Mouse (Mus musculus) layer of hippocampus, postnatal 14 days (tissue): ENCODE results near the gene Ccdc121. TPM values are rescaled to one million over a fixed set of nuclear protein-coding genes. Genes with fewer than 3 reads are reported as not detected.
A peak's percentile ranks its signal among the peaks of the same experiment; 100 is the strongest.

Experiments
- DNase-seq, 2 experiments: peaks; one replicate each; pipeline ENCODE4 v3.0.0; 2021 to 2022; ENCODE audit warnings: low spot score in 2 of 2, mixed read lengths in 1 of 2
- long read RNA-seq, 2 experiments: library from polyadenylated mRNA; stranded (forward); transcript quantifications; one replicate each; pipeline ENCODE4 v2.0.0; 2021
- total RNA-seq, 2 experiments: library from RNA; stranded (reverse); gene quantifications; 2 replicates each; pipeline ENCODE4 v1.2.3; 2021

The Ccdc121 gene
- total RNA-seq = under 1 TPM; 0.58 to 0.69 TPM
- long read RNA-seq, experiment 1, partial matches to known transcripts = 0 of 1 reads
- long read RNA-seq, experiment 1, other reads (novel, unspliced or antisense) = 0 of 1 reads
- long read RNA-seq, experiment 2 = 0 reads

DNA sequence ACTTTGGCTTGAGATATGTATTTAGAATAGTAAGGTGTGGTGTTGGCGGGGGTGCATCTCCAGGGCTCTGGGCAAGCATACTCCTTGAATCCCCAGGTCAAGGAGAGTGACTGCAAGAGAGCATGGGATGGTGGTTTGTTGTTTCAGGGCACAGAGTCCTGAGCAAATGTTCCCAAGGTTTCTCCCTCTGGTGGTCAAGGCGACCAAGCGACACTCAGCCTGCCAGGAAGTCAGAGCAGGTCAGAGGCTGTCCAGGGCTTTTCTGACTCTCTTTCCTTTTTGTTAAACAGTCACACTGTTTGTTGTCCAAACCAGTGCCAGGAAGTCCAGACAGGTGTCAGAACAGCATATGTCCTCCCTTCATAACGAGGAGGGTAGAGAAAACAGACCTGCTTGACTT is at the start of gene Ccdc121:
Gene Ccdc121 (minus strand): TSS at position 145 of the 400 bp plus-strand sequence.
- no peak for DNase-seq

DNA sequence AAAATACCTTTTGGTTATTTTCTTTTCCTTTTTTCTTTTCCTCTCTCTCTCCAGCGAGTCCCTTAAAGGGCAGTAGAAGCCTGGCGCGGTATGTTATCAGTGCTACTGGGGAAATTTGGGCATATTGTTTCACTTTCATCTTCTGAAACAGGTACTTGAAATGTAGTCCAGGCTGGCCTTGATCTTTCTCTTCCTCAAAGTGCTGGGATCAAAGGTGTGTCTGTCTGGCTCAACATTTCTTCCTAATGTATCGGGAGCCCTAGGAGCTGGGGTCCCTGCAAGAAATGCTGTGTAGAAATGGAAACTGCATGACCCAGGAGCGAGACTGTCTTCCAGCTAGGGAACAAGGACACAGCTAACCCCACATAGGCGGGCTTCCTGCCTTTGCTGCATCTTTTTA is 49.1 kb upstream of the Ccdc121 start:
- DNase-seq = no peak

DNA sequence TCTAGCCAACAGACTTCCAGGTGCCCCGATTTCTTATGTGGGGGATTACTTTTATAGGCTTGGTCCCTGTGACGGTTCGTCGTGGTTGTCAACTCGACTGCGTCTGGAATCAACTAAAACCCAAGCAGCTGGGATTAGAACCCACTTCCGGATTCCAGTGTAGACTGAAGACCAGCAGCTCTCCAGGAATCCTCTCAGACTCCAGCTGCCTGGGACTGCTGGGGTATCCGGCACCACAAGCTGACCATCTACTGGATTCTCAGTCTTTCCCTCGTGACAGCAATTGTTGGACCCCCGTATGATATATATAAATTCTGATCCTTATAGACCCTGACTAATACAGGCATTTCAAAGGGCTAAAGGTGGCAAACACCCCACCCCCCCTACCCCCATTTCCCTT is 48.4 kb upstream of the Ccdc121 start:
- no peak for DNase-seq

DNA sequence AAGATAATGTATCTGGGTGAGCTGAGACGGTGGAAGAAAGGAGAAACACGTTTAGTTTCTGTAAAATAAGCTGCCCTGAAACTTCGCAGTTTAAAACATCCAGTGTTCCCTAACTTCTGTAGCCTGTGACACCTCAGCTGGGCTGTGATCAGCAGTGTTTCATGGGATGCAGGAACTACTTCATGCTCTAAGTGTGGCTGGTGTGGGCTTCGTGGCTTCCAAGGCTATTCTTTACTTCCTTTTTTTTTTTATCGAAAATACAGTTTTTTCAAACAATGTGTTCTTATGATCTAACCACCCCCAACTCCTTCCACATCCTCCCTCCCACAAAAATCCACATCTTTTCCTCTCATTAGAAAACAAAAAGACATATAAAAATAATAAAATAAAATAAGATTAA is 44.2 kb upstream of the Ccdc121 start:
- DNase-seq = no peak

DNA sequence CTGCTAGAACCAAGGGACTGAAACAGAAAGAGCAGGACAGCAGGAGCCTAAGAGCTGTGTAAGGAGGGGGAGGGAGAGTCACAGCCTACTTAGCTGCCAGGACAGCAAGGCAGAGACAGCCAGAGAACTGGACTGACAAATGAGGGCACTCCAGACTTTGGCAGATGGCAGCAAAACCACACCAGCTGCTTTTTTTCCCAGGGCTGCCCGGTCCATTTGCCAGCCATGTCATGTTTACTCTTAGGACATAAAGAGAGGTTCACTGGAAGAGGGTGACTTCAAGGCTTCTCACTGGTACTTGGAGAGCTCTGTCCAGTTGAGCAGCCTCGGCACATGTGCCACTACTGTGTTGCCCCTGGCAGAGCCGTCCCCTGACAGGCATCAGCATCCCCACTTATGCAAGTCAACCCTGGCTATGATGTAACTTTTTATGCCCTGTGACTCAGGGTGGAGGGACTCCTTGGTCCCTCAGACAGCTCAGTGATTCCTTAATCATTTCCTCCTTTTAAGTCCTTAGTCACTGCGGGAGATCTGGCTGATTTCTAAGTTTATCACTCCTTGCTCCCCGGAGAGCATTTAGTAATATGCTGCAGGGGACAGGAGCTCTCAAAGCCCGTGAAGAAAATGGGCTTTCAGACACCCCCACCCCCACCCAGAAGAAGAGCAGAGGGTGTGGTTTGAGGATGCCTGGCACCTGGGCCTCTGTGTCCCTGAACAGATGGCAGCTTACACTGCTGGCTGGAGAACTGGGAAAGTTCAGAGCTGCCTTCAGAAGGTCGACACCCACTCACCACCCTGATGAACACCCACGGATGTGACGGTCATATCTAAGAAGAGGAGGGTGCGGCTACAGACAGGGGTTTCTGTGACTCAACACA is 41.5 kb upstream of the Ccdc121 start:
- DNase-seq = peak in 1 of 2 experiments; percentile 47

DNA sequence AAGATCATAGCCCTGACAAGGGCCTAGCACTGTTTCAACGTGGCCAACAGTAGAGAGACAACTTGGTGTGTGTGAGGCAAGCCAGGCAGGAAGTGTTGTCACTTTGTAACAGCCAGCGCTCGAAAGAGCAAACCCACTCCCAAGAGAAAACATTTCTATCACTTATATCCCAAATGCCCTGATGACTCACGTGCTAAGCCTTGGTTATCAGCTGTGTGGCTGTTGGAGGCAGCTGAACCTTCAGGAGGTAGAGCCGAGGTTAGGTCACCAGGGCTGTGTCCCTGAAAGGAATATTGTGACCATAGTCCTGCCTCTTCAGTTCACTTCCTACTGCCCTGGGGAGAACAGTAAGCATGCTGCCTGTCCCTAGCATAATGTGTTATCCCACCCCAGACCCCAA is 39.6 kb upstream of the Ccdc121 start:
- DNase-seq = no peak

DNA sequence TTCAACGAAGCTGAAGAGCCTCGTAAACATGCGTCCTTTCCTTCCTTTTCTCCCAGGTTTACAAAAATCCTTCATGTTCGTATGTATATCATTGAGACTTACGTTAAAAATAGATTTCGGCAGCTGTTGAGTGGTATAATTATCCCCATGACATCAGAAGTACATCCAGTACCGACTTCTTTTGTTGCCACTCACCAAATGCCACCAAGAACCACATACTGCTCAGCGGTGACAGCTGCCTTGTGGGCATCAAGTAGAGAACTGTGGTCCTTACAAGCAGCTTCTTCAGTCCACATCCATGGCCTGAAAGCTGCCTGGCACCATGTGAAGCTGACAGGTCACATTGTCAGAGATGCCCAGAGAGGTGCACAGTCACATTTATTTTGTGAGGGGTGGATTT is 38.7 kb upstream of the Ccdc121 start:
- DNase-seq = peak in 1 of 2 experiments; percentile 52

DNA sequence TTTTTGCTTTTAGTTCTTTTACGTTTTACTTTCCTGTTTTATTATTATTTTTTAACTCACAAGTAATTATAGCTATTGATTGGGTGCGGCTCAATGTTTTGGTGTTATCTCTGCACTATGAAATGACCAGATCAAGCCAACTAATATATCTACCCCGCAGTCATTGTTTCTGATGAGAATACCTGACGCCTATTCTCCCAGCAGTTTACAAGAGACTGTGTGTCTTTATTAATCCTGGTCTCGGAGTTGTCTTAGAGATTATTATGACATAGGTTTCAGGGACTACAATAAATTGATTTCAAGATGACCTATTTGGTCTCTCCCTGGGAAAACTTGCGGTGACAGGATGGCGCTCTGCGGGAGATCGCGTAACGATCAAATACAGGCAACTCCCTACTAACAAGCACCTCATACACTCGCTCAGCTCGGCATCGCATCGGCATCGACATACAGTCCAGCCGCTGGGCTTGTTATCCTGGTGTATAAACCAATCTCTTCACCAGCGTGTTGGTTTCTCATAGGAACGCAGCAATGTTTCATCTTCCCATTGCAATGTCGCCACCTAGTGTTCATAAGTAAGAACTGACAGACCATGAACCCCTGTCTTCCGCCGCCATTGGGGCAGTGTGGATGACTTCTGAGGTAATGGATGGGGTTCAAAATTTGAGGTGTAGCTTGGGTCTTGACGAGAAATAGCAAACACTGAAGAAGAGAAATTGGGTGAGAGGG is 34.0 kb upstream of the Ccdc121 start:
- DNase-seq = peak; percentile 72 to 89

DNA sequence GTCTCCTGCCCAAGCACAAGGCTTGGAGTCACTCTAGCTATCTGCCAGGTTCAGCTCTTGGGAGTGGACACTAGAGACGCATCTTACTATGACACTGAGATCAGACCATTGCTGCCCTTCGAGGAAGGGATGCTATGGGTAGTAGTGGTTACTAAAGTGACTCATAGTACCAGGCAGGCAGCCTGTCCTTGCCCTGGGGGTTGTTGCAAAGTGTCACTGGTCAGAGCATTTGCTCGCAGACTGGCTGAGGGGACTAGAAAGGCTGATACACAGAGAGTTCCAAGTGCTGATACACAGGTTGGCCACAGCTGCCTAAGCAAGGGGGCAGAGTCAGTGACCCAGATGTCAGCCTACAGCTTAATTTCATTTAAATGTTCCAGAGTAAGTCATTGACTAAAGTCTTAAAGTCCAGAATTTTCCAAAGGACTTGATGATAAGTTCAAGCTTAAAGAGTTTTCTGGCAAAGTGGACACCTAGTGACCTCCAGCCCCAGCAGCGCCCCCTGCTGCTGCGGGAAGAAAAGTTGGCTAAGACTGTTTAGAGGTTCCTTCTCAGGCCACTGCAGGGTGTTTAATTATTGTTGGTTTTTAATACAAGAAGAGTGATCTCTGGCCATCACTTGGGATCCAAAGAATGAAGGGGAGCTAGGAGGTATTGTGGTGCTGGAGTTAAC is 32.6 kb upstream of the Ccdc121 start:
- DNase-seq = no peak

DNA sequence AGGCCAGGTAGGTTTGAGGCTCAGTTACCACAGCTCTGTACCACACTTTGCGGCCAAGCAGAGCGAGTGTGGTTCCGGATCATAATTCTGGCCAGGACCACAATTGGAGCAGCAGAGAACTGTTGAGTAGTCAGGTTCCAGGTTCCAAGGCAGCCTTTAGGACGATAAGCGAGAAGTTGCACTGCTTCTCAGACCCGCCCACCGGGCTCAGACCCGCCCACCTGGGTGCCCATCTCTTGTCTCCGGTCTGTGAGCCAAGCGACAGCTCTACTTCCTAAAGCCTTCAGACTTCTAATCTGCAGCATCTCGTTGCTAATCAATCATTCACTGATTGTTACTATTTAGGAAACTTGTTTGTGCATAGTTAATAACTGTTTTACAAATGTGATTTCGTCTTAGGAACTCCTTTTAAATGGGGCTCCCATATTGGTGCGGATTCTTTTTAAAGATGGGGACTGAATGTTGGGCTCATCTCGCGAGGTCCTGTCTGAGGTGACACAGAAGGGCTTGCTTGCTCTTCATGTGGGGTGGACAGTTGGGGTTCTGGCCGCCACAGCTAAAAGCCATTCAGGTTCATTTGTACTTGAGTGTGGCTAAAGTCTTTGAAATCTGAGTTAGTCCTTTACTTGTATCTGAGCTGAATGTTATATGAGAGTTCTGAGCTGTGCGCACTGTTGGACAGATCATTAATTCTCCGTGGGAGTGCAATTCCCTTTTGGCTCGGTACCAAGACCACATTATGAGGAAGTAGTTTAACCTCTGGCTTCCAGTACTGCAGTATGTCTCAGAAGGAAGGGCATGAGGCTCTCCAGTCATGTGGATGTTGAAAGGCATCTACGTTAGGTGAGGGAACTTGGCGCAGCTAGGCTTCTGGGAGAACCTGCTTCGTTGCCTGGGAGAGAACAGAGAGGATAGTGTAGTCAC is 28.9 kb upstream of the Ccdc121 start:
- DNase-seq = no peak

DNA sequence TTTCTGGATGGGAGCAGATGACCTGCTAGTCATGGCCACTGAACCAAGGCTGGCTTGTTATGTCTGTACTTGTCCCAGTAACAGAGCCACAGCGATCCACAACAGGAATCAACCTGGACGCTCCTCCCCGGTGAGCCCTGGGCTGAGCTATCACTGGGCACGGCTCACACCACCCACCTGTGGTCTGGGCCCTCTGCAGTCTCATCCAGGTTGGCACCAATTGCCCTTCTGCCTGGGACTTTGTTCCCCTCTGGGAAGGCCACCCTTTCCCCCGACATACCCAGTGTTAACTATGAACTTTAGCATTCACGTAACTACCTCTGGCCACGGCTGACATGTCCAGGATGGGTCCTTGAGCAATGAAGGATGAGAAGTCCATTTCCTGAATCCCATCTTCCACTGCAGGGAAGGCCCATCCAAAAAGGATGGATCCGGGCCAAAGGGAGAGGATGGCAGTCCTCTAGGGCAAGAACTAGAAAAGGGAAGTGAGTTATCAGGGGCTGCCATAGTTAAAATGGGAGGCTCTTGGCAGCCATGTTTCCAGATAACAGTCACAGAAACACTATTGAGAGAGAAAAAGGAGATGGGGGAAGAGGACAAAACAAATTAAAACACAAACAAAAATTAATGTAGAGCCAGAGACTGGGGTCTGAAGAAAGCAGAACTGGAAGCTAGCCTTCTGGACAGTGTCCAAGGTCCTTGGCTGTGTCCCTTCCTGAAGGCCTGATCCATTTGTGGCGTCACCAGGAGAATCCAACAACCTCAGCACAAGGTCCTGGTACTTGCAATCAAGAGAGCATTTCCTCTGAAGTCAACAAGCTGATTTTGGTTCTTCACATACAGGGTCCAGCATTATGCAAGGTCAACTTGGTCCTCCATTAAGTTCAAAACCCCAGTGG is 26.6 kb upstream of the Ccdc121 start:
- DNase-seq = no peak

DNA sequence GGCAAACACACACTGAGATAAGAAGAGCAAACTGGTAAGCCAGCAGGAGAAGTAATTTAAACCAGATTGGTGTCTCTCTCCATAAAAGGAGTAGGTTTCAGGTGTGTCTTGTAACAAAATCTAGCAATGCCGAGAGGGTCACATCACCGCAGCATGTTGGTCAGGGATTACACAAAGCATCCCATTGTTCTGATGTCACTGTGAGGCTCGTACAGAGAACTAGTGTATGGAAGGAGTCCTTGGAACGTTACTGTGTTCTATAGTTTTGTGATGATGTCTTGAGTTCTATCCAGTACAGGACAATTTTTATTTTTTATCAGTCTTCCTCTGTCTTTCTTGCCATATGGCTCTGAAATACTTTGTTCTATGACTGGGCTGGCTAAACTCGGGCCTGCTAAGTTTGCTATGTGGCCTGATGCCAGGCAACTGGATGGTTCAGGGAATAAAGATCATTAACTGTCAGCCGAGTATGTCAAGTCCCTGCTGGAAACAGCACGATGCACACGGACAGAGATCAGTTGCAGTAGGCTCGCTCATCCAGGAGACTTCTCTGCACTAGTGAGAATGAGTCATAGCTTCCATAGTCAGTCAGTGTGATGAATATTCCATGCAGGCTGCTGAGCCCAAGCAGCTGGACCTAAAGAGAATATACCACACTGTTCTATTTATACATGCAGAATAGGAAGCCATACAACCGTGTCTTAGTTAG is 24.1 kb upstream of the Ccdc121 start:
- DNase-seq = no peak

DNA sequence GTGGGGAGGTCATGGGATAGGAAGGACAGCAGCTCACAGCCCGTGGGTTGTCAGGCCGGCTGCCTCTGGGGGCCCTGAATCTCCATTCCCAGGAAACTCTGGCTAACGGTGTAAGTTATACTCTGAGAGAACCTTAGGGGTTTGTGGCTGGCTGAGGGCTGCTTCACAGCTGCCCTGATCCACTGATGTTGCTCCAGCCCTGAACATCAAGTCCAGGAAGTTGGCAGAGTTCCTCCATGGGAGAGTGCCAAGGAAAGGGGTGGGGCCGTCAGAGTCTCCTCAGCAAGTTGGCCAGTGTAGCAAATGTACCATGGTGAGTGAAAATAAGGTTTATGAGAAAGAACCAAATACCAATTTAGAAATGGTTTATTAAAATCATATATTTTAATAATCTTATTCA is 18.1 kb upstream of the Ccdc121 start:
- DNase-seq = peak in 1 of 2 experiments; percentile 69

DNA sequence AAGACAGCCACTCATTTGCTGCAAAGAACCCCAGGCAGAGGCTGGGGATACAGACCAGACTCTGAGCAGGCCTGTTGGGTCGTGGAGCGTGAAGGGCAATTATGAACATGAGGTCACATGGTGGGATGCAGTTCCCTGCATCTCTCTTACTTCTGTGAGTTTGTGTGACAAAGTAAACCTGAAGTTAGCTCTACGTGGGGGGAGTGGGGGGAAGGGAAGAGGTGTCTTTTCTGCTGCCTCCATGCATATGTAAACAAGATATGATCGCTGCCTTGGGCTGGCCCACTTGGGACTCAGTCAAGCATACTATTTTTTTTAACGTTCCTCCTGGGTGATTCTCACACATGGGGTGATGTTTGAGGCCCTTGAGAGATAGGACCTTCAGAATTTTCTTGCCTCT is 14.7 kb upstream of the Ccdc121 start:
- no peak for DNase-seq

DNA sequence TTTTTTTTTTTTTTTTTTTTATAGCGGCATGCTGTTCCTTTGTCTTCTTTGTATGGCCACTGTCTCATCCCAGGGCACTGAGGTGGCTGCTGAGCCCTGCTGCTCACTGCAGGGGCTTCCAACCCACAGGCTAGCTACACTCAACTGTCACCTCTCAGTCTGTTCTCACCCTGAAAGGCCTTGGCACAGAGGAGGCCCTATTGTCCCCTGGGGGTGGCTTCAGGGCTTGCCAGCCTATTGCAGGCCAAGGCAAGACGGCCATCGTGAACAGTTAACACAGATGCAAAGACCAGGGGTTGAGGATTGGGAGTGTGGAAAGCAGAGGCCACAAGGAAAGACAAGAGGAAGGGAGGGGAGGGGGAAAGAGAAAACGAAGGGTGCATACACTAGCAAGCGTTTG is 12.6 kb upstream of the Ccdc121 start:
- no peak for DNase-seq

DNA sequence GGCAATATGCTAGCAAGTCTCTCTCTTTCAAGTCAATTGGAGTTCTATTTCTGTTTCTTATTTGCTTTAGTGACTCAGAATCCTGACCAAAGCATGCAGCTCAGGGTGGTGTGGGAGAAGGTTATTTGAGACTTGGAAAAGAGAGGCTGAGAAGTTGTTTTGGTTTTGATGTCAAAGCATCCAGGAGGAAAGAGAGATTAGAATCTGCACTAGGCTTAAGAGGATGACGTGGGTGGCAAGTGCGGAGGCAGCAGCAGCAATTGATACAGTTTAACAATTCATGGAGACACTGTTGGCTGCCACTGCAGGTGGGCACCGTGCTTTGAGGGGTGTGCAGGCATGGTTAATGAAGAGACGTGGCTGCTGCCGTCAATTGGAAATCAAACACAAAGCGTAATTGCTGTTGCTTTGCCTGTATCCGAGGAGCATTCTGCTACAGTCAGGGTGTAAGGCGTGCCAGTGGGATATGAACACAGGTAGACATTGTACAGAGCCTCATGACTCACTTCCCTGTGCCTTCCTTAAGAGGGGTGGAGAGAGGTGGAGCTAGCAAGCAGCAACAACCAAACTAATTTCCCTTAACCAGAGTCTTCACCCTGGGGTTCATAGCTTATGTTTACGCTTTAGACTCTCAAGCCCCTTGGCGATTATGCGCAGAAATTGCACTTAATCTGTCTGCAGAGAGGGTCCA is 10.3 kb upstream of the Ccdc121 start:
- DNase-seq = no peak

DNA sequence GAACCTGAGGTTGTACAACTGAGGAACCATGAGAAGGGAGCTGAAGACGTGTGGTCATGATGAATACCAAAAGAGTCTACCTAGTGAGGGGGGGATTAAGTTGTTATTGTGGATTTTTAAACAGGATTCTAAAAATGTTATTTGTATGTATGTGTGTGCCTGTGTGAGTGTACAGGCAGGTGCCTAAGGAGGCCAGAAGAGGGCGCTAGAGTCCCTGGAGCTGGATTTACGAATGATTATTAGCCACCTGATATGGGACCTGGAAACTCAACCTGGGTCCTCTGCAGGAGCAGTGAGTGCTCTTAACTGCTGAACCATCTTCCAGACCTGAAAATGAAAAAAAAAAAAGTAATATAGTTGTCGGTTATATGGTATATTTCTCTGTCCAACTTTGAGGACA is 7.9 kb upstream of the Ccdc121 start:
- DNase-seq = no peak

DNA sequence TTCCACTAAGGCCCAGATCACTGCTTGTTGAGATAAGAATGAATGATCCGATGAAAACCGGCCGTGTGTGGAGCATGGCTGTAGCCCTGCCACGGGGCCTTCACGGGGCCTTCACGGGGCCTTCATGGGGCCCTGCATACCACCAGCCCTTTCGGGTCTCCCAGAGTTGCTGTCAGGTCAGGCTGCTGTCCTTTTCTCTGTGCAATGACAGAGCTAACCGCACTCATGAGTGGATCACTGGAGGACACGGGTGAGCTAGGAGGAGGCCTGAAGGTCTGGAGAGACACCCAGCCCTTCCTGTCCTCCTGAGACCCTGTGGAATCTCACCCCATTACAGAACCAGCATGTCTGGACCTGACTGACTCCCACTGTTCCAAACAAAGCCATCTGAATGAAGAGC is 6.8 kb upstream of the Ccdc121 start:
- DNase-seq = no peak
